In the genomic region with DNA sequence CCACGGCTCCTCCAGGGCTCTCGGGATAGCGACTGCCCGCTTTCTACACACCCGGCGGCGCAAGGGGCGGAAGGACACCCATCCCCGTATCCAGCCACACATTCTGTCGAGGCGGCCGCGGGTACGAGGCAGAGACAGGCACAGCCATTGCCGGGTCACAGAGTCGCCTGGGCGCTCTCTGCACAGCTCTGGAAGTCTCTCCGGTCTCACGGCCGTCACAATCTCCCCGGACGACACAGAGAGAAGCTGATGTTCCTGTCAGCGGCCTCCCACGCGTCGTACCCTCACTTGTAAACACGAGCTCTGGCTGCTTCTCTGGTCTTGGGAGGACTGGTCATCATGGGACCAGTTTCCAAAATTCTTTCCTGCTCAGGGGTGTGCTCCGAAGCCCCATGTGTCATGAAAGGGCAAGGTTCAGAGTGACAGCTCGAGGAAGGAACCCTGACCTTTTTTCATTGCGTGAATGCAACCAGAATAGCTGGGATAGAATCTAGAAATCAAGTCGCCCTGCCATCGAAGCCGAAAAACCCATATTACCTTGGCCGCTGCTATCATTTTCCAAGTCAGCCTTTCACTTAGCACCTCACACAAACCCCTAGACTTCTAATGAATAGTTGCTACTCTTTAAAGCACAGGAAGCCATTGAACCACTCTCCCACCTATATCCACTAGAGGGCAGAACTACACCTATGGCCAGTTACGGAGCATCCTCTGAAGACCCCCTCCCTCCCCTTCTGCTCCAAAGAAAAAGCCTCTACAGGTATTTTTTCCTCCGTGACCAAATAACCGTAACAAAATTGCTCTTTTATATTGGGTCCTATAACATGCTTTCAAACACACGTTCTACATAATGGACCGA, we compare ENCODE assay signal across 1 mouse cellular context.
TF ChIP-seq lines count a peak whose summit lies in the region.

No protein-coding gene starts in this region.

TF ChIP-seq in CH12.LX, 34 proteins besides CTCF, POLR2A, EP300 and RAD21 (continued from another document):
- TF ChIP-seq NELFE (IDR thresholded peaks at IDR 0.05; ENCODE audit: low read depth, low read length) (no peak), SMC3 (IDR thresholded peaks at IDR 0.05; ENCODE audit: low read depth, low read length) (peak; percentile 57), ZC3H11A (IDR thresholded peaks at IDR 0.05; ENCODE audit: low read depth, low read length) (no peak), JUN (IDR thresholded peaks at IDR 0.05; ENCODE audit: insufficient read depth, low read depth, low read length) (no peak), KAT2A (IDR thresholded peaks at IDR 0.05; ENCODE audit: insufficient replicate concordance, low read length) (no peak), SIN3A (IDR thresholded peaks at IDR 0.05; ENCODE audit: low read length) (no peak), ZNF384 (IDR thresholded peaks at IDR 0.05; ENCODE audit: low read depth, low read length) (no peak), POLR2AphosphoS2 (IDR thresholded peaks at IDR 0.05; ENCODE audit: low read depth, low read length) (no peak), IRF4 (IDR thresholded peaks at IDR 0.05; ENCODE audit: low read depth, low read length) (no peak)
